Mouse (Mus musculus) ES-Bruce4 (cell line): ENCODE results near the gene Shank1.

Experiments used
- CTCF ChIP-seq: IDR thresholded peaks from one replicate; pipeline ENCODE4 v1.8.1; 2011; ENCODE audit warnings: low read depth, low read length
- POLR2A ChIP-seq: IDR thresholded peaks from one replicate; pipeline ENCODE4 v1.8.1; 2011; ENCODE audit warnings: low read length; ENCODE audit not compliant: insufficient read depth

DNA sequence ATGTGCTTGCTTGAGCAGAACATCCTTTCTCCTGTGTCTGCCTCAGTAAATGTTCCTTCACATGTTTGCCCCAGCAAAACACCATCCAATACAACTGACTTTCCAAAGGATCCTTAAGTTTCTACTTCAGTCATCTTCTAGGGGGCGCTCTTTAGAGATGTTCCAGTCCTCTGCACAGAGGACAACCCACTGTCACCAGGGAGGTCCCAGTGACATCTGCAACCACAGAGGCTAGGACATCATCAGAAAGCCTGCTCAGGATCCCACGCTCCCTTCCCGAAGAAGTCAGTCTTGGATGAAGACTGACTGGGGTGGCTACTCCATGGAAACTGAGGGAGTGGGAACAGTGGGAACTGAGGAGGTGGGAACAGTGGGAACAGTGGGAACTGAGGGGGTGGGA is 34.5 kb upstream of the Shank1 start:
- peak; percentile 27 for TF ChIP-seq CTCF
- no peak for TF ChIP-seq POLR2A
